Mouse (Mus musculus) cerebellum, adult 2 months (tissue): ENCODE data around the gene Card14.

Experiments
- CTCF ChIP-seq: fragments of 200-500 bp; IDR thresholded peaks from 2 replicates; pipeline ENCODE4 v1.5.1; 2011; ENCODE audit warnings: low read depth, mild to moderate bottlenecking, control low read depth, low read length, moderate library complexity, borderline replicate concordance; ENCODE audit not compliant: insufficient read depth
- POLR2A ChIP-seq: fragments of 200-500 bp; IDR thresholded peaks from 2 replicates; pipeline ENCODE4 v1.6.1; 2011; ENCODE audit warnings: low read length, control low read depth, borderline replicate concordance; ENCODE audit not compliant: insufficient read depth

DNA sequence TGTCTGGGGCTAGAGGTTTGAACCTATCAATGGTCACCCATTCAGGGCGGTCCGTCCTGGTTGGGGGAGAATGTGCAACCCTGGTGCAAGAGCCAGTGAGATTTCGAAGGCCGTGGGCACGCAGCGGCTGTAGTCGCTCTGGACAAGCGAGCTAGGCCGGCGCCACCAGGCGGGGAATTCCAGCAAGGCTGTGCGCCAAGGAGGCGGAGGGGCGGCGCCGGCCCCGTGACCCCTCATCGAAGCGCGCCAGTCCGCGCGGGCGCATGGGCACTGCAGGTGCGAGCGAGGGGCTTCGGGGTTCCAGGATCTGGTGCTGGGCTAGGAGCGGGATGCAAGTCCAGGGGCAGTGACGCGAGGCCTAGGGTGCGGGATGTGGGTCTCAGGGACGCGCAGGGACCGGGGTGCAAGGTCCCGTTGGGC lies 82.3 kb downstream of the Card14 start:
- TF ChIP-seq CTCF, result no peak
- TF ChIP-seq POLR2A, result no peak
